13 mouse cellular contexts compared by ENCODE assay signal in the genomic region with DNA sequence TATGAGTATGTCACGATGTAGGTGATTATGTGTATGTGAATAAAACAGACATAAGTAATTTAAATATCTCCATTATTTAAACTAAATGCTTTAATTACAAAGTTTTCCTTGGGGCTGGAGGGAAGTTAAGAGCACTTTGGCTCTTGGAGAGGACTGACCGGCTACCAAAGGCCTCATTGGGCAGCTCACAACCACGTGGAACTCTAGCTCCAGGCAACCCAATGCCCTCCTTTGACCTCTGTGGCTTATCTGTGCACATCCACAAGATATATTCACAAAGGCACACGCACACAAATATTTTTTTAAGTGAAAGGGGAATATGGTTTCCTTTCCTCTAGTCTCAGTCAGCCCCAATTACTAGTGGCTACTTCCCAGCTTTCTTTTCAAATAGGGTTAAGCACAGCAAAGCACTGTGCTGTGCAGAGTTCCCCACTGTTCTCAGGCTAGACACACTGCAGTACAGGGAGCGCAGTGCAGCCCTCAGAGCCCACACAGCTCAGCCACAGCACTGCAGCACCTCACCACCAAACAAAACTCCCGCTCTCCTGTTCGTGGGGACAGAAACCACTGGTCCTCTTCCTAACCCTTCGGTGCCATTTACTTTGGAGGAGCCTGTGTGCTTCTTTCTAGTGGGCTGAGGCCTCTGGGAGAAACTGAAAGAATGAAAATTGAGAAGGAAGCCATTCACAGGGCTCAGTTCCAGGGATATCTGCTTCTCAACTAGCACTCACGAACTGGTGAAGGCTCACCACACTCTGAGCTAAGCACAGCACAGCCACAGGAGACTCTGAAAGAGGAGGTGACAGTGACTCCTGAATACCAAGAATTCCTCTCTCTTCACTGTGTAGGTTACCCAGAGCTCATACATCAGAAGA. TPM values are rescaled to one million over a fixed set of nuclear protein-coding genes. Genes with fewer than 3 reads are reported as not detected.
DNase-seq lines count a peak whose midpoint lies in the region; ATAC-seq and TF ChIP-seq lines count a peak whose summit lies in the region.
"Had no signal": no experiment of that assay in that cellular context is flagged by ENCODE, and none has a peak within 500 bp of the region (broad histone marks: within the 10 kb centered on the region; RNA-seq: fewer than 3 reads in every experiment).

No protein-coding gene starts in this region.

- TF ChIP-seq CTCF in heart, postnatal 0 days (IDR thresholded peaks at IDR 0.05; ENCODE audit: low read depth), result no peak
- no peak for TF ChIP-seq CTCF in liver, adult 2 months (IDR thresholded peaks at IDR 0.05; ENCODE audit: low read depth, low read length)

- H3K79me2 ChIP-seq in liver, adult 2 months (ENCODE audit: control insufficient read depth, insufficient read depth, low read length), result peaks cover 16% of the 10 kb centered on the region; the same call in 1 of the 2 replicates

- no peaks in the 10 kb centered on the region for H3K27me3 ChIP-seq in heart, postnatal 0 days (ENCODE audit: control insufficient read depth, insufficient read depth, low read length)
- no peaks in the 10 kb centered on the region for H3K27me3 ChIP-seq in liver, adult 2 months (ENCODE audit: control insufficient read depth, insufficient read depth, low read length)
- no peaks in the 10 kb centered on the region for H3K27me3 ChIP-seq in embryonic facial prominence, embryonic 13.5 days
- no peaks in the 10 kb centered on the region for H3K27me3 ChIP-seq in liver, embryonic 12.5 days (replicated peaks)
- H3K27me3 ChIP-seq: hindbrain, embryonic 12.5 days; neural tube, embryonic 15.5 days had no signal

- H3K4me2 ChIP-seq in heart, postnatal 0 days (ENCODE audit: low read depth, low read length), result peak overlapping the region; percentile 27
- no peak overlapping the region for H3K4me2 ChIP-seq in embryonic facial prominence, embryonic 13.5 days
- no peak overlapping the region for H3K4me2 ChIP-seq in liver, embryonic 12.5 days
- H3K4me2 ChIP-seq: hindbrain, embryonic 12.5 days; neural tube, embryonic 15.5 days had no signal

- no peak for DNase-seq in heart, postnatal 0 days (ENCODE audit: low spot score)
- no peak for DNase-seq in heart, postnatal 36 days
- peak; percentile 47 for DNase-seq in liver, adult 2 months (ENCODE audit: extremely low read depth, low read depth, low spot score)
- no peak for DNase-seq in liver
- DNase-seq in T-cell, adult 2 months (ENCODE audit: low spot score), result no peak
- DNase-seq: cerebellum, adult 8-10 months; forebrain, postnatal 0 days; kidney, postnatal 25 days had no signal

- H3K9me3 ChIP-seq in heart, postnatal 0 days (replicated peaks; ENCODE audit: control insufficient read depth, low read length), result no peaks in the 10 kb centered on the region
- no peaks in the 10 kb centered on the region for H3K9me3 ChIP-seq in embryonic facial prominence, embryonic 13.5 days
- H3K9me3 ChIP-seq in liver, embryonic 12.5 days (replicated peaks), result no peaks in the 10 kb centered on the region
- H3K9me3 ChIP-seq: hindbrain, embryonic 12.5 days; neural tube, embryonic 15.5 days had no signal

- intact Hi-C loops in heart, postnatal 36 days (cut with DNase I), result no loop called here

- 34% methylated on average over 9 of the region's 9 CpGs for WGBS in heart, postnatal 0 days
- WGBS in liver, adult 2 months, result 48% methylated on average over 9 of the region's 9 CpGs
- WGBS in embryonic facial prominence, embryonic 13.5 days, result 40% methylated on average over 9 of the region's 9 CpGs
- 56% methylated on average over 9 of the region's 9 CpGs for WGBS in liver, embryonic 12.5 days (ENCODE audit: insufficient replicate concordance)

- peak overlapping the region; percentile 84 for H3K27ac ChIP-seq in heart, postnatal 0 days (ENCODE audit: low read depth)
- 0 out of 2 replicates have a peak overlapping the region, but pooled peaks have one; percentile 0 for H3K27ac ChIP-seq in liver, adult 2 months (replicated peaks; ENCODE audit: insufficient read depth, low read depth, low read length)
- H3K27ac ChIP-seq in embryonic facial prominence, embryonic 13.5 days, result peak overlapping the region; percentile 57
- H3K27ac ChIP-seq in liver, embryonic 12.5 days, result 0 out of 2 replicates have a peak overlapping the region, but pooled peaks have one; percentile 28
- H3K27ac ChIP-seq: hindbrain, embryonic 12.5 days; neural tube, embryonic 15.5 days had no signal

- no peak for TF ChIP-seq POLR2A in liver, adult 2 months (IDR thresholded peaks at IDR 0.05; ENCODE audit: extremely low read depth, insufficient read depth, low read length)

- no peaks in the 10 kb centered on the region for H3K36me3 ChIP-seq in heart, postnatal 0 days (replicated peaks; ENCODE audit: control insufficient read depth, insufficient read depth, low read length)
- no peaks in the 10 kb centered on the region for H3K36me3 ChIP-seq in liver, adult 2 months (ENCODE audit: control insufficient read depth, insufficient read depth, low read length)
- no peaks in the 10 kb centered on the region for H3K36me3 ChIP-seq in embryonic facial prominence, embryonic 13.5 days
- H3K36me3 ChIP-seq in liver, embryonic 12.5 days, result no peaks in the 10 kb centered on the region
- H3K36me3 ChIP-seq: hindbrain, embryonic 12.5 days; neural tube, embryonic 15.5 days had no signal

- no peak for TF ChIP-seq EP300 in heart, postnatal 0 days (IDR thresholded peaks at IDR 0.05; ENCODE audit: low read depth)

- H3K4me3 ChIP-seq in heart, postnatal 0 days (ENCODE audit: low read depth, low read length), result no peak overlapping the region
- H3K4me3 ChIP-seq in liver, adult 2 months (ENCODE audit: insufficient read depth, low read depth, low read length), result no peak overlapping the region
- no peak overlapping the region for H3K4me3 ChIP-seq in embryonic facial prominence, embryonic 13.5 days
- H3K4me3 ChIP-seq in liver, embryonic 12.5 days, result no peak overlapping the region
- H3K4me3 ChIP-seq: hindbrain, embryonic 12.5 days; neural tube, embryonic 15.5 days had no signal

- ATAC-seq in heart, postnatal 0 days (ENCODE audit: insufficient read depth, low read depth), result peak; percentile 61
- ATAC-seq in embryonic facial prominence, embryonic 13.5 days (ENCODE audit: insufficient number of reproducible peaks, insufficient read depth, low FRiP score, low TSS enrichment, low read depth), result no peak
- ATAC-seq in liver, embryonic 12.5 days, result no peak
- ATAC-seq: forebrain, postnatal 0 days; midbrain, embryonic 16.5 days had no signal

- H3K4me1 ChIP-seq in heart, postnatal 0 days (ENCODE audit: control insufficient read depth, insufficient read depth), result peaks cover 27% of the 10 kb centered on the region; the same call in 1 of the 2 replicates
- H3K4me1 ChIP-seq in liver, adult 2 months (ENCODE audit: control insufficient read depth, insufficient read depth, low read length), result peaks cover 2% of the 10 kb centered on the region
- H3K4me1 ChIP-seq in embryonic facial prominence, embryonic 13.5 days, result peaks cover 19% of the 10 kb centered on the region
- peaks cover 17% of the 10 kb centered on the region for H3K4me1 ChIP-seq in liver, embryonic 12.5 days

- no peak overlapping the region for H3K9ac ChIP-seq in heart, postnatal 0 days (replicated peaks; ENCODE audit: low read depth, low read length)
- H3K9ac ChIP-seq in liver, adult 2 months (ENCODE audit: low read depth, low read length), result no peak overlapping the region
- H3K9ac ChIP-seq in embryonic facial prominence, embryonic 13.5 days, result peak overlapping the region; percentile 36; the same call in 1 of the 2 replicates
- H3K9ac ChIP-seq in liver, embryonic 12.5 days, result no peak overlapping the region
- H3K9ac ChIP-seq: forebrain, postnatal 0 days; hindbrain, embryonic 12.5 days; neural tube, embryonic 15.5 days had no signal

RNA-seq across cellular contexts. Expression of a gene that starts 26.2 kb away (rescaled TPM):
- 30.3 and 36.4 TPM in 2 replicates for total RNA-seq in heart, postnatal 0 days (2014; rRNA removed; ENCODE audit: low replicate concordance)
- 26.2 and 31.0 TPM in 2 replicates for polyA plus RNA-seq in heart, postnatal 0 days (2015; fragmentation: Nextera tagmentation; extraction: Ambion mirVana)
- 10 to 100 TPM; 17.0 to 17.4 TPM for total RNA-seq in heart, postnatal 36 days (2021)
- 12.8 and 14.7 TPM in 2 replicates for total RNA-seq in liver, adult 2 months (2014; rRNA removed)
- polyA plus RNA-seq in liver, adult 2 months (2012; rRNA removed), result 12.7 and 15.8 TPM in 2 replicates
- polyA plus RNA-seq in embryonic facial prominence, embryonic 13.5 days (2015; fragmentation: Nextera tagmentation; extraction: Ambion mirVana), result 68.9 and 79.2 TPM in 2 replicates
- 18.9 and 21.6 TPM in 2 replicates for polyA plus RNA-seq in liver, embryonic 12.5 days (2016; fragmentation: Nextera tagmentation; extraction: Ambion mirVana)

Comparison
In these comparisons a context has a peak if more than half of its experiments do, and no peak if none do; other contexts are left out.
1. H3K27ac ChIP-seq: peak in every context shown above with its lines; median percentile 84 in heart, postnatal 0 days; 57 in embryonic facial prominence, embryonic 13.5 days; 28 in liver, embryonic 12.5 days; 0 in liver, adult 2 months.